Mouse (Mus musculus) retina, postnatal 7 days (tissue): ENCODE measurements around the gene Git2.

Source experiments
- DNase-seq: peaks from one replicate; pipeline ENCODE4 v3.0.0-alpha.2; 2012; ENCODE audit warnings: low read depth, low spot score

Gene Git2

GRCm38 (mm10) chr5:114686726-114687210 is 88.5 kb downstream of the Git2 start:
- no peak for DNase-seq

- DNase-seq = no peak
Observed at GRCm38 (mm10) chr5:114685986-114686385, 89.3 kb downstream of the Git2 start.

- DNase-seq = no peak
Observed at GRCm38 (mm10) chr5:114681717-114682116, 93.6 kb downstream of the Git2 start.

- no peak for DNase-seq
Observed at GRCm38 (mm10) chr5:114680676-114681285, 94.5 kb downstream of the Git2 start.

- DNase-seq = no peak
Observed at GRCm38 (mm10) chr5:114679841-114680591, 95.3 kb downstream of the Git2 start.
